Mouse (Mus musculus) spleen, adult 2 months (tissue): ENCODE results near the gene Krt18.

Source experiments
- CTCF ChIP-seq: fragments of 200-500 bp; IDR thresholded peaks from 2 replicates; pipeline ENCODE4 v1.5.1; 2011; ENCODE audit warnings: mild to moderate bottlenecking, inconsistent platforms; ENCODE audit not compliant: insufficient read depth, insufficient read length, insufficient replicate concordance; ENCODE audit errors: extremely low read depth
- POLR2A ChIP-seq: fragments of 200-500 bp; IDR thresholded peaks from 2 replicates; pipeline ENCODE4 v1.6.1; 2011; ENCODE audit warnings: low read depth, low read length, inconsistent platforms

- TF ChIP-seq POLR2A (no peak), CTCF (no peak)
Observed at GRCm38 (mm10) chr15:102056495-102057174, 28.7 kb downstream of the Krt18 start.
